Comparison of ENCODE assay signal across 8 mouse cellular contexts in the genomic region with DNA sequence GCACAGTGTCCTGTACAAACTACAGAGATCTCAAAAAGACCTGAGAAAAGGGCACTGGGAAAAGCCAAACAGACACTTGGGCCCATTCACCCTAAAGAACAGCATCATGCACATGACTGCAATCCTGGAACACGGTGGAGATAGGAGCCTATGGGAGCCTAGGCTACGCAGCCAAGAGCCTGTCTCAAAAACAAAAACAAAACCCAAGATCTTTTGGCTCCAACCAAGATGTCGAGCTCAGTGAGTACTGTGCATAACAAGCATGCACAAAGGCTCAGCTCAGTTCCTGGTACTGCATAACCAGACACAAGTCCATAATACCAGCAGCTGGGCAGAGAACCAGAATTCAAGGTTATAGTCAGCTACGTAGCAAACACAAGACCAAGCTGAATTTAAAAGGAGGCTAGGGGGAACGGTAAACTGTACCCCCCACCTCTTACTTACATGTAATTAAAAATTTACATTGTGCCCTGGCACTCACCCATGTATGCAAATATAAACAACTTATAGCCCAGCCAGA. TPM values are rescaled to one million over a fixed set of nuclear protein-coding genes. Genes with fewer than 3 reads are reported as not detected.
DNase-seq lines count a peak whose midpoint lies in the region; ATAC-seq and TF ChIP-seq lines count a peak whose summit lies in the region.
"Had no signal": no experiment of that assay in that cellular context is flagged by ENCODE, and none has a peak within 500 bp of the region (broad histone marks: within the 10 kb centered on the region; RNA-seq: fewer than 3 reads in every experiment).

No protein-coding gene starts in this region.

- no peak for ATAC-seq in limb, embryonic 13.5 days (ENCODE audit: low FRiP score, low read depth)

- no peak for TF ChIP-seq POLR2A in ES-Bruce4 (IDR thresholded peaks at IDR 0.05; ENCODE audit: insufficient read depth, low read length)

- peaks cover 2% of the 10 kb centered on the region for H3K4me1 ChIP-seq in ES-Bruce4 (ENCODE audit: control insufficient read depth, insufficient read depth, low read length)
- peaks cover 13% of the 10 kb centered on the region for H3K4me1 ChIP-seq in heart, embryonic 10.5 days
- peaks cover 13% of the 10 kb centered on the region for H3K4me1 ChIP-seq in limb, embryonic 13.5 days

- TF ChIP-seq CTCF in C2C12 (IDR thresholded peaks at IDR 0.05; ENCODE audit: control insufficient read depth, insufficient read depth, insufficient read length) (no peak), ES-Bruce4 (IDR thresholded peaks at IDR 0.05; ENCODE audit: low read depth, low read length) (no peak)

- H3K9me3 ChIP-seq in ES-Bruce4 (replicated peaks; ENCODE audit: control insufficient read depth, insufficient read depth, low read length, poor library complexity, severe bottlenecking): no peaks in the 10 kb centered on the region
- H3K9me3 ChIP-seq in heart, embryonic 10.5 days: no peaks in the 10 kb centered on the region
- H3K9me3 ChIP-seq in limb, embryonic 13.5 days: no peaks in the 10 kb centered on the region

- DNase-seq in heart, embryonic 10.5 days (ENCODE audit: low spot score): no peak
- no peak for DNase-seq in left cerebral cortex, adult 11 months (ENCODE audit: low spot score)
- no peak for DNase-seq in ovary, postnatal 10 days (ENCODE audit: low spot score)
- no peak for DNase-seq in right cerebral cortex, postnatal 14 days
- DNase-seq: adrenal gland, postnatal 25 days had no signal

- H3ac ChIP-seq in C2C12 (ENCODE audit: control insufficient read depth, insufficient read length, low read depth): peak overlapping the region; percentile 19

- H3K4me3 ChIP-seq in C2C12 (ENCODE audit: insufficient read depth, poor library complexity, severe bottlenecking) (peak overlapping the region; percentile 92), ES-Bruce4 (ENCODE audit: low read depth, low read length) (peak overlapping the region; percentile 65)
- H3K4me3 ChIP-seq in heart, embryonic 10.5 days: peak overlapping the region; percentile 98
- peak overlapping the region; percentile 91 for H3K4me3 ChIP-seq in limb, embryonic 13.5 days

- peaks cover 44% of the 10 kb centered on the region for H3K79me2 ChIP-seq in C2C12 (ENCODE audit: control insufficient read depth, insufficient read depth)

- H3K36me3 ChIP-seq in C2C12 (ENCODE audit: control insufficient read depth, insufficient read depth): peaks cover 48% of the 10 kb centered on the region
- peaks cover 43% of the 10 kb centered on the region for H3K36me3 ChIP-seq in ES-Bruce4 (ENCODE audit: control insufficient read depth, insufficient read depth, low read length, poor library complexity, severe bottlenecking)
- H3K36me3 ChIP-seq in heart, embryonic 10.5 days: peaks cover 44% of the 10 kb centered on the region
- peaks cover 29% of the 10 kb centered on the region for H3K36me3 ChIP-seq in limb, embryonic 13.5 days

- H3K4me2 ChIP-seq in limb, embryonic 13.5 days (replicated peaks): peak overlapping the region; percentile 74

- peaks cover 38% of the 10 kb centered on the region for H3K79me3 ChIP-seq in C2C12 (ENCODE audit: low read depth)

- TF ChIP-seq EP300 in ES-Bruce4 (IDR thresholded peaks at IDR 0.05; ENCODE audit: insufficient read depth, low read depth, low read length): no peak

- H3K27me3 ChIP-seq in C2C12 (ENCODE audit: control insufficient read depth, insufficient read depth, insufficient read length): no peaks in the 10 kb centered on the region
- no peaks in the 10 kb centered on the region for H3K27me3 ChIP-seq in ES-Bruce4 (ENCODE audit: control insufficient read depth, insufficient read depth, low read length, poor library complexity, severe bottlenecking)
- H3K27me3 ChIP-seq in heart, embryonic 10.5 days (ENCODE audit: insufficient read depth, poor library complexity, severe bottlenecking): no peaks in the 10 kb centered on the region
- no peaks in the 10 kb centered on the region for H3K27me3 ChIP-seq in limb, embryonic 13.5 days

- H3K27ac ChIP-seq in ES-Bruce4 (ENCODE audit: insufficient read depth, low read length): no peak overlapping the region
- peak overlapping the region; percentile 99 for H3K27ac ChIP-seq in heart, embryonic 10.5 days
- H3K27ac ChIP-seq in limb, embryonic 13.5 days: peak overlapping the region; percentile 39; the same call in 1 of the 2 replicates

- peak overlapping the region; percentile 89 for H3K9ac ChIP-seq in ES-Bruce4 (ENCODE audit: low read depth, poor library complexity, severe bottlenecking)
- H3K9ac ChIP-seq in limb, embryonic 13.5 days: peak overlapping the region; percentile 87

- 71% methylated on average over 5 of the region's 5 CpGs for WGBS in heart, embryonic 10.5 days
- 66% methylated on average over 5 of the region's 5 CpGs for WGBS in limb, embryonic 13.5 days

TF ChIP-seq in C2C12, 6 proteins besides CTCF, POLR2A, EP300 and RAD21:
- TF ChIP-seq MYOG (IDR thresholded peaks at IDR 0.05; ENCODE audit: control insufficient read depth, extremely low read depth, insufficient read length) (no peak), CEBPB (IDR thresholded peaks at IDR 0.05; ENCODE audit: low read depth) (no peak), MAX (IDR thresholded peaks at IDR 0.05) (no peak), MYOD1 (IDR thresholded peaks at IDR 0.05; ENCODE audit: control insufficient read depth, insufficient read length, low read depth) (no peak), FOSL1 (IDR thresholded peaks at IDR 0.05; ENCODE audit: insufficient read depth, low read length, poor library complexity, severe bottlenecking) (no peak), USF1 (IDR thresholded peaks at IDR 0.05; ENCODE audit: low read depth) (no peak)

RNA-seq across cellular contexts. Expression of gene Gmnn, which starts 1.3 kb away (rescaled TPM):
- polyA plus RNA-seq in C2C12 (2012; fragmentation: generic; extraction: Trizol) (45.7 TPM), ES-Bruce4 (2011; ENCODE audit: insufficient read depth, insufficient read length, low read depth, missing spikeins) (127 and 129 TPM in 2 replicates)
- polyA plus RNA-seq in heart, embryonic 10.5 days (2016; fragmentation: Nextera tagmentation; extraction: Ambion mirVana): 126 and 136 TPM in 2 replicates
- polyA plus RNA-seq in limb, embryonic 13.5 days (2015; fragmentation: Nextera tagmentation; extraction: Ambion mirVana): 97.9 and 101 TPM in 2 replicates

RNA-seq across cellular contexts. Expression of gene Armh2, which starts 19.4 kb away (rescaled TPM):
- polyA plus RNA-seq in C2C12 (2012; fragmentation: generic; extraction: Trizol): not detected
- not detected in 2 replicates for polyA plus RNA-seq in ES-Bruce4 (2011; ENCODE audit: insufficient read depth, insufficient read length, low read depth, missing spikeins)
- polyA plus RNA-seq in heart, embryonic 10.5 days (2016; fragmentation: Nextera tagmentation; extraction: Ambion mirVana): not detected in 2 replicates
- polyA plus RNA-seq in limb, embryonic 13.5 days (2015; fragmentation: Nextera tagmentation; extraction: Ambion mirVana): not detected in 2 replicates

RNA-seq across cellular contexts. Expression of gene BC005537, which starts 41.0 kb away (rescaled TPM):
- polyA plus RNA-seq in C2C12 (2012; fragmentation: generic; extraction: Trizol) (28.3 TPM), ES-Bruce4 (2011; ENCODE audit: insufficient read depth, insufficient read length, low read depth, missing spikeins) (78.9 and 92.7 TPM in 2 replicates)
- polyA plus RNA-seq in heart, embryonic 10.5 days (2016; fragmentation: Nextera tagmentation; extraction: Ambion mirVana): 8.0 and 10.4 TPM in 2 replicates
- polyA plus RNA-seq in limb, embryonic 13.5 days (2015; fragmentation: Nextera tagmentation; extraction: Ambion mirVana): 16.0 and 16.9 TPM in 2 replicates
